Mouse (Mus musculus) bone marrow macrophage, adult 2 months (primary cell): ENCODE measurements around the gene Srpx.

ENCODE experiments used
- CTCF ChIP-seq: IDR thresholded peaks from 2 replicates; pipeline ENCODE4 v1.5.1; 2012; ENCODE audit warnings: low read depth, mild to moderate bottlenecking, low read length, moderate library complexity
- POLR2A ChIP-seq: IDR thresholded peaks from 2 replicates; pipeline ENCODE4 v1.6.1; 2012; ENCODE audit warnings: mild to moderate bottlenecking, low read depth, low read length, borderline replicate concordance

- TF ChIP-seq CTCF (no peak), POLR2A (no peak)
These were observed 43.5 kb downstream of the Srpx start for GRCm38 (mm10) chrX:10073966-10074365.
